Mouse (Mus musculus) cerebellum, adult 9-10 months (tissue): ENCODE data around the gene Hoxd9.

Experiments used
- DNase-seq: peaks from one replicate; pipeline ENCODE4 v3.0.0; 2022

The Hoxd9 gene

GRCm38 (mm10) chr2:74697567-74698121 is at the start of gene Hoxd9:
Hoxd9 (plus strand) TSS chr2:74697727.
- DNase-seq: no peak

- DNase-seq: no peak
These were observed 44.6 kb upstream of the Hoxd9 start for GRCm38 (mm10) chr2:74652996-74653340.

GRCm38 (mm10) chr2:74653781-74654535 is 43.6 kb upstream of the Hoxd9 start:
- DNase-seq: no peak

GRCm38 (mm10) chr2:74654743-74655419 is 42.6 kb upstream of the Hoxd9 start:
- no peak for DNase-seq

GRCm38 (mm10) chr2:74655420-74655781 is 42.1 kb upstream of the Hoxd9 start:
- no peak for DNase-seq

GRCm38 (mm10) chr2:74655821-74656631 is 41.5 kb upstream of the Hoxd9 start:
- no peak for DNase-seq

- no peak for DNase-seq
These were observed 40.9 kb upstream of the Hoxd9 start for GRCm38 (mm10) chr2:74656632-74657021.

GRCm38 (mm10) chr2:74657251-74658023 is 40.1 kb upstream of the Hoxd9 start:
- DNase-seq: no peak

GRCm38 (mm10) chr2:74658024-74658666 is 39.4 kb upstream of the Hoxd9 start:
- DNase-seq: no peak

GRCm38 (mm10) chr2:74658667-74659371 is 38.7 kb upstream of the Hoxd9 start:
- DNase-seq: no peak

- DNase-seq: no peak
These were observed 38.0 kb upstream of the Hoxd9 start, which contains the start of gene Evx2 for GRCm38 (mm10) chr2:74659507-74660005. Evx2 (minus strand) TSS chr2:74659557.

GRCm38 (mm10) chr2:74660421-74661375 is 36.8 kb upstream of the Hoxd9 start:
- no peak for DNase-seq

GRCm38 (mm10) chr2:74661685-74662084 is 35.8 kb upstream of the Hoxd9 start:
- no peak for DNase-seq

- no peak for DNase-seq
These were observed 34.1 kb upstream of the Hoxd9 start for GRCm38 (mm10) chr2:74663291-74663925.

GRCm38 (mm10) chr2:74666411-74666810 is 31.1 kb upstream of the Hoxd9 start:
- DNase-seq: no peak

- no peak for DNase-seq
These were observed 30.2 kb upstream of the Hoxd9 start for GRCm38 (mm10) chr2:74667191-74667841.

GRCm38 (mm10) chr2:74667842-74668357 is 29.6 kb upstream of the Hoxd9 start, which contains the start of gene Hoxd13:
Hoxd13 (plus strand) TSS chr2:74668310.
- no peak for DNase-seq
